Mouse (Mus musculus): ENCODE results near the gene Opn3. TPM values are rescaled to one million over a fixed set of nuclear protein-coding genes. Genes with fewer than 3 reads are reported as not detected.

The Opn3 gene
- 0.29 to 0.78 TPM in 2 of 3 replicates, not detected in the other for total RNA-seq (2017)

GRCm38 (mm10) chr1:175692246-175692996 lies at the start of gene Opn3, which contains the start of gene Chml:
Gene Opn3 (minus strand): TSS chr1:175692776.
Gene Chml (minus strand): TSS chr1:175692901.
- peak; percentile 95 for ATAC-seq (replicated peaks; ENCODE audit: insufficient number of reproducible peaks, low FRiP score, low TSS enrichment, poor library complexity, severe bottlenecking)

- ATAC-seq (replicated peaks; ENCODE audit: insufficient number of reproducible peaks, low FRiP score, low TSS enrichment, poor library complexity, severe bottlenecking) = no peak
These were observed 33.2 kb upstream of the Opn3 start for GRCm38 (mm10) chr1:175725771-175726170.

- ATAC-seq (replicated peaks; ENCODE audit: insufficient number of reproducible peaks, low FRiP score, low TSS enrichment, poor library complexity, severe bottlenecking) = no peak
These were observed 24.3 kb upstream of the Opn3 start for GRCm38 (mm10) chr1:175716832-175717231.

GRCm38 (mm10) chr1:175712338-175712909 lies 19.8 kb upstream of the Opn3 start:
- no peak for ATAC-seq (replicated peaks; ENCODE audit: insufficient number of reproducible peaks, low FRiP score, low TSS enrichment, poor library complexity, severe bottlenecking)

- ATAC-seq (replicated peaks; ENCODE audit: insufficient number of reproducible peaks, low FRiP score, low TSS enrichment, poor library complexity, severe bottlenecking) = no peak
These were observed 15.4 kb upstream of the Opn3 start for GRCm38 (mm10) chr1:175708013-175708412.

GRCm38 (mm10) chr1:175707599-175707998 lies 15.0 kb upstream of the Opn3 start:
- ATAC-seq (replicated peaks; ENCODE audit: insufficient number of reproducible peaks, low FRiP score, low TSS enrichment, poor library complexity, severe bottlenecking) = no peak

GRCm38 (mm10) chr1:175701145-175701544 lies 8.6 kb upstream of the Opn3 start:
- ATAC-seq (replicated peaks; ENCODE audit: insufficient number of reproducible peaks, low FRiP score, low TSS enrichment, poor library complexity, severe bottlenecking) = no peak

- ATAC-seq (replicated peaks; ENCODE audit: insufficient number of reproducible peaks, low FRiP score, low TSS enrichment, poor library complexity, severe bottlenecking) = no peak
These were observed 7.2 kb upstream of the Opn3 start for GRCm38 (mm10) chr1:175699796-175700195.

GRCm38 (mm10) chr1:175699375-175699774 lies 6.8 kb upstream of the Opn3 start:
- no peak for ATAC-seq (replicated peaks; ENCODE audit: insufficient number of reproducible peaks, low FRiP score, low TSS enrichment, poor library complexity, severe bottlenecking)

GRCm38 (mm10) chr1:175698293-175698692 lies 5.7 kb upstream of the Opn3 start, which contains the start of gene Wdr64:
Gene Wdr64 (plus strand): TSS chr1:175698593.
- no peak for ATAC-seq (replicated peaks; ENCODE audit: insufficient number of reproducible peaks, low FRiP score, low TSS enrichment, poor library complexity, severe bottlenecking)

- ATAC-seq (replicated peaks; ENCODE audit: insufficient number of reproducible peaks, low FRiP score, low TSS enrichment, poor library complexity, severe bottlenecking) = no peak
These were observed 919 bp upstream of the Opn3 start for GRCm38 (mm10) chr1:175693429-175693960.

GRCm38 (mm10) chr1:175692997-175693361 lies 403 bp upstream of the Opn3 start:
- no peak for ATAC-seq (replicated peaks; ENCODE audit: insufficient number of reproducible peaks, low FRiP score, low TSS enrichment, poor library complexity, severe bottlenecking)

GRCm38 (mm10) chr1:175691686-175692245 lies 810 bp downstream of the Opn3 start:
- ATAC-seq (replicated peaks; ENCODE audit: insufficient number of reproducible peaks, low FRiP score, low TSS enrichment, poor library complexity, severe bottlenecking) = 0 out of 2 replicates have a peak, but pooled peaks have one; percentile 1

GRCm38 (mm10) chr1:175680995-175681394 lies 11.6 kb downstream of the Opn3 start:
- ATAC-seq (replicated peaks; ENCODE audit: insufficient number of reproducible peaks, low FRiP score, low TSS enrichment, poor library complexity, severe bottlenecking) = no peak

- ATAC-seq (replicated peaks; ENCODE audit: insufficient number of reproducible peaks, low FRiP score, low TSS enrichment, poor library complexity, severe bottlenecking) = no peak
These were observed 15.1 kb downstream of the Opn3 start for GRCm38 (mm10) chr1:175677459-175677858.

GRCm38 (mm10) chr1:175675116-175675515 lies 17.5 kb downstream of the Opn3 start:
- no peak for ATAC-seq (replicated peaks; ENCODE audit: insufficient number of reproducible peaks, low FRiP score, low TSS enrichment, poor library complexity, severe bottlenecking)

- no peak for ATAC-seq (replicated peaks; ENCODE audit: insufficient number of reproducible peaks, low FRiP score, low TSS enrichment, poor library complexity, severe bottlenecking)
These were observed 18.8 kb downstream of the Opn3 start for GRCm38 (mm10) chr1:175673563-175674325.

GRCm38 (mm10) chr1:175671626-175672025 lies 20.9 kb downstream of the Opn3 start:
- no peak for ATAC-seq (replicated peaks; ENCODE audit: insufficient number of reproducible peaks, low FRiP score, low TSS enrichment, poor library complexity, severe bottlenecking)

GRCm38 (mm10) chr1:175670042-175670441 lies 22.5 kb downstream of the Opn3 start:
- no peak for ATAC-seq (replicated peaks; ENCODE audit: insufficient number of reproducible peaks, low FRiP score, low TSS enrichment, poor library complexity, severe bottlenecking)
